ENCODE assay signal across 17 mouse cellular contexts in genomic region chr3:84570501-84570900, GRCm38 (mm10). TPM values are rescaled to one million over a fixed set of nuclear protein-coding genes. Genes with fewer than 3 reads are reported as not detected.
"Had no signal": no experiment of that assay in that cellular context is flagged by ENCODE, and none has a peak within 500 bp of the region (broad histone marks: within the 10 kb centered on the region; RNA-seq: fewer than 3 reads in every experiment).

No protein-coding gene starts in this region.

- H3K36me3 ChIP-seq: limb, embryonic 15.5 days; liver, embryonic 13.5 days; midbrain, embryonic 10.5 days; neural tube, embryonic 15.5 days; stomach, embryonic 15.5 days had no signal

- DNase-seq: kidney, adult 8-10 months; kidney, postnatal 25 days; liver, embryonic 13.5 days; lung, adult 18-20 months; midbrain, embryonic 14.5 days; right cerebral cortex, adult 18-20 months; right cerebral cortex, postnatal 25 days; thymus, adult 2 months; thymus, postnatal 25 days had no signal

- H3K9ac ChIP-seq: limb, embryonic 15.5 days; liver, embryonic 13.5 days; neural tube, embryonic 15.5 days; stomach, embryonic 15.5 days had no signal

- H3K4me1 ChIP-seq: midbrain, embryonic 10.5 days; stomach, embryonic 15.5 days had no signal

- H3K4me3 ChIP-seq: layer of hippocampus, adult 2 months; limb, embryonic 15.5 days; liver, embryonic 13.5 days; midbrain, embryonic 10.5 days; myocyte; neural tube, embryonic 15.5 days; stomach, embryonic 15.5 days had no signal

- H3K9me3 ChIP-seq: limb, embryonic 15.5 days; liver, embryonic 13.5 days; midbrain, embryonic 10.5 days; neural tube, embryonic 15.5 days; stomach, embryonic 15.5 days had no signal

- H3K27me3 ChIP-seq: limb, embryonic 15.5 days; liver, embryonic 13.5 days; neural tube, embryonic 15.5 days; stomach, embryonic 15.5 days had no signal

- H3K27ac ChIP-seq: layer of hippocampus, adult 2 months; limb, embryonic 15.5 days; liver, embryonic 13.5 days; midbrain, embryonic 10.5 days; neural tube, embryonic 15.5 days; stomach, embryonic 15.5 days had no signal

RNA-seq across cellular contexts. Expression of gene Tigd4, which starts 22.9 kb away (rescaled TPM):
- total RNA-seq: megakaryocyte, adult 5-6 weeks had no signal
- polyA plus RNA-seq: limb, embryonic 11.5 days; midbrain, embryonic 10.5 days; midbrain, embryonic 14.5 days; thymus, adult 2 months had no signal
